Mouse (Mus musculus): ENCODE results near the gene Snx12. TPM values are rescaled to one million over a fixed set of nuclear protein-coding genes. Genes with fewer than 3 reads are reported as not detected.

Snx12 gene
- 35.7 and 52.4 TPM in 2 replicates for total RNA-seq (2021)
- long read RNA-seq, transcript Snx12-204 (6 exons, 1,114 nt), result minor isoform, 5 of 25 reads
- long read RNA-seq, transcript Snx12-202 (4 exons, 2,415 nt), result major isoform, 8 of 25 reads
- long read RNA-seq, partial matches to known transcripts, result 3 of 25 reads
- long read RNA-seq, other reads (novel, unspliced or antisense), result 6 of 25 reads

- peak; percentile 77 for DNase-seq
These were observed at the start of gene Snx12 for GRCm38 (mm10) chrX:101221834-101222795. TSS of gene Snx12 (minus strand) at chrX:101222563.

DNA sequence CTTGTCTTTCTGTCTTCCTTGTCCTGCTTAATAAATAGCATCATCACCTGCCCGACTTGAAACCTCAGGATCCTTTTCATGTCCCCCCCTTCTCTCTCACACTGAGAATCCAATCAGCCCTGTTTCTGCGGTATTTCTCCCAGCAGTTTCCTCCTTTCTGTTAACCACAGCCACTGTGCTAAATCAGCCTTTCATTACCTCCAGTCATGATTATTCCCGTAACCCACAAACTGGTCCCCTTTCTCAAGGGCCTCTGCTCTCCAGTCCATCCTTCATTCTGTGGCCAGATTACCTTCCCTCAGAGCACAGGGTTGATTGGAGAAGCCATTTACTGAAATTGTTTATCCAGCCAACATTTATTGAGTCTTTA lies 46.4 kb upstream of the Snx12 start, which contains the start of gene Gm20489:
TSS of gene Gm20489 (minus strand) at position 269 of the 370 bp plus-strand sequence.
- DNase-seq, result no peak

GRCm38 (mm10) chrX:101268025-101268754 lies 45.8 kb upstream of the Snx12 start, which contains the start of gene Il2rg:
TSS of gene Il2rg (minus strand) at chrX:101268255.
- DNase-seq, result no peak

GRCm38 (mm10) chrX:101266631-101267030 lies 44.3 kb upstream of the Snx12 start:
- no peak for DNase-seq

- DNase-seq, result no peak
These were observed 41.5 kb upstream of the Snx12 start, which contains the start of gene Gm614 for GRCm38 (mm10) chrX:101263892-101264291. TSS of gene Gm614 (minus strand) at chrX:101263992.

GRCm38 (mm10) chrX:101260441-101261325 lies 38.3 kb upstream of the Snx12 start:
- no peak for DNase-seq

GRCm38 (mm10) chrX:101256603-101257002 lies 34.2 kb upstream of the Snx12 start:
- DNase-seq, result no peak

GRCm38 (mm10) chrX:101254740-101255139 lies 32.4 kb upstream of the Snx12 start:
- DNase-seq, result no peak

- peak; percentile 83 for DNase-seq
These were observed 31.8 kb upstream of the Snx12 start, which contains the start of gene Foxo4 for GRCm38 (mm10) chrX:101253952-101254729. TSS of gene Foxo4 (plus strand) at chrX:101254528.

DNA sequence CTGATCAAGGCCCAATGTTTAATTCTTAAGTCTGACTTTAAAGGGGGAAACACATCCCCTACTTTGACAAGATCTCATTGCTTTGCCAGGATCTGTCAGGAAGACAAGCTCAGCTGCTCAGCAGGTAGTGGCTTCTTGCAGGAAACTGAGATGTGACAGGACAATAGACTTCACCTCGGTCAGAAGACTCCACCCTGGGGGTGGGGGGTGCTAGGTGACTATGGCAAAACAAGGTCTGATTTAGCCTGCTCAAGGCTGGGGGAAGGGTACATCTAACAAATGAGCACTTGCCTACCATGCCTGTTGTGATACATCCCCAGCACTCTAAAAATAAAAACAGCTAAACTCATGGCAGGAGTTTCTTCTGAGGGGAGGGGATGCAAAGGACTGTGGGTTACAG lies 22.6 kb upstream of the Snx12 start:
- DNase-seq, result no peak

DNA sequence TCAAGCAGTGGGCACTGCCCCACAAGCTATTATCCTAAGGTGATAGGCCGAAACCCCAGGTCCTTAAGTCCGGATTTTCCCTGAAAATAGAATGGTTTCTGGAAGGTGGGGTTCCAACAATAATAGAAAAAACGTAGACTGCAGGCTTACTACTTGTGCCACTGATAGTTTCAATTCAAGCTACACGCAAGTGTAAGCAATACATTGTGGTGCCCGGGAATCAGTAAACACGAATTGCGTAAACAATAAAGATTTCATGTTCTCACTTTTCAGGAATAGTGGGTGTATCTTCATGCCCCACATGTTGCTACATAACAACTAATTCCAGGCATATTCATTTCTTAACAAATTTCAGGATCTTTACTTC lies 416 bp upstream of the Snx12 start:
- no peak for DNase-seq

GRCm38 (mm10) chrX:101189285-101189684 lies 33.1 kb downstream of the Snx12 start:
- no peak for DNase-seq

- no peak for DNase-seq
These were observed 34.7 kb downstream of the Snx12 start for GRCm38 (mm10) chrX:101187647-101188046.

DNA sequence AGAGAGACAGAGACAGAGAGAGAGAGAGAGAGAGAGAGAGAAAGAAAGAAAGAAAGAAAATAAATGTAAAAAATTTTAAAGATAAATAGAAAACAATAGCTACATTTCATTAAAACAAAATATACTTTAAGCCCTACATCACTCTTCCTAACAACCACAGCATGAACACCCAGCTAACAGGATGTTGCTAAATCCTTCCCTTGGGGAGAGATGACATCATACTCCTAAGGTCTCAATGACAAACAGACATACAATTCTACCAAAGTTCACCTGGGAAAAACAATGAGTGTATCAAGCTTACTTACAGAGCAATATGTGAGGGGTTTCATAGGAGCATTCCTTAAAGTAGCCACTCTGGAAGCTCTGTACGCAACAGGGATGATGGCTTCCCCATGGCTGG lies 49.0 kb downstream of the Snx12 start:
- no peak for DNase-seq

DNA sequence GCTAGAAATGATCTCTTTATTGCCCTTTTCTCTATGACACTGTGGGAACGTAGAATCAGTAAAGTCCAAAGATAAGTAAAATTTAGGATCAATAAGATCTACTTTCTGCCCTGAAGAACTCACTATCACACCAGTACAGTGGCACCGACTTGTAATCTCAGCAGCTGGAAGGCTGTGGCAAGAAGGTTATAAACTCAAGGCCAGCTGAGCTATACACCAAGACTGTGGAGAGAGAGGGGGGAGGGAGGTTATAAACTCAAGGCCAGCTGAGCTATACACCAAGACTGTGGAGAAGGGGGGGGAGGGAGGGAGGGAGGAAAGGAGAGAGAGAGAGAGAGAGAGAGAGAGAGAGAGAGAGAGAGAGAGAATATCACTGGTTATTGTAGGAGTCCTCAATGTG lies 53.9 kb downstream of the Snx12 start:
- no peak for DNase-seq

GRCm38 (mm10) chrX:101163739-101164138 lies 58.6 kb downstream of the Snx12 start:
- no peak for DNase-seq

DNA sequence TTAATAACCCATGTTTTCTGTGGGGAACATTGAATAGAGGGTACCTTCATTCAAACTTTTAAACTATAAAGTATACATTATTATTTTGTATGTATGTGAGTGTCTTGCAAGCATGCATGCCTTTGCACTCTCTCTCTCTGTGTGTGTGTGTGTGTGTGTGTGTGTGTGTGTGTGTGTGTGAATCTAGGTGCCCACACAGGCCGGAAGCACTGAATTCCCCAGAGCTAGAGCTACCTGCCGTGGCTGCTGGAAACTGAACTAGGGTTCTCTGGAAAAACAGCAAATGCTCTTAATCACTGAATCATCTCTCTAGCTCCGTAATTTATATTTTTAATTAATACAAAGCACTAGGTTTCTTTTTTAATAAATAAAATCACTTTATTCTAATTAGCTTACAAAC lies 59.1 kb downstream of the Snx12 start:
- DNase-seq, result no peak

DNA sequence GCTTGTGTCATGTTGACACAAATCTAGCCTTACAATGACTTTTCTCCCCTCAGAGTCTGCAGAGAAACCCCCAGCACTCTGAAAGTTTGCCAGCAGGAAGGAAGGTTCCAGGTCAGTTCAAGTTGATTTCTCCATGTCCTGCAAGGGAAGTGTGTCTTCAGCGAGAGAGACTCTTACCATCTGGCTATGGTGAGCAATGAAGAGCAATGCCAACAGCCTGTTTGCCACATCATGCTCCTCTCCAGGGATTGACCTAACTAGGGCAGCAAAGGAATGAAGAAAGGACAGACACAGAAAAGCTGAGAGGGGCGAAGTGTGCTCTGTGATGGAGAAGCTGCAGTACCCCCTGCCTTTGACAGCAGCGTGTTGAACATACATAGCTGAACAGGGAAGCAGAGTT lies 59.8 kb downstream of the Snx12 start:
- no peak for DNase-seq

DNA sequence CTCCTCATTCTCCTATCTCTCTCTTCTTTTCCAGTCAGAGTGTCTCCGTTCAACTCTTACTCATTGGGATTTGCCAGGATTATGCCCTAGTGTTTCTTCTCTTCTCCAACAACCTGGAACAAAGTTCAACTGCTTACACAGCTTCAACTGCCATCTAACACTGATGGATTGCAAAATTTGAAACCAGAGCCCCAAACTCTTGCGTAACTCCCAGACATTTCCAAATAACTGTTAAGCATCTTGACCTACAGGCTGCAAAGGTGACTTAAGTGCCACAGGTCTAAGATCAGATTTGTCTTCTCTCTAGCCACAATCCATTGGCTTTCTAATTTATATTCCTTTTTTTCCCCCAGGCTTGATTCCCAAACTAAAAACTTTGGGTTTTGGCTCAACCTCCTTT lies 64.9 kb downstream of the Snx12 start:
- DNase-seq, result no peak

- DNase-seq, result no peak
These were observed 66.0 kb downstream of the Snx12 start for GRCm38 (mm10) chrX:101156369-101156768.

DNA sequence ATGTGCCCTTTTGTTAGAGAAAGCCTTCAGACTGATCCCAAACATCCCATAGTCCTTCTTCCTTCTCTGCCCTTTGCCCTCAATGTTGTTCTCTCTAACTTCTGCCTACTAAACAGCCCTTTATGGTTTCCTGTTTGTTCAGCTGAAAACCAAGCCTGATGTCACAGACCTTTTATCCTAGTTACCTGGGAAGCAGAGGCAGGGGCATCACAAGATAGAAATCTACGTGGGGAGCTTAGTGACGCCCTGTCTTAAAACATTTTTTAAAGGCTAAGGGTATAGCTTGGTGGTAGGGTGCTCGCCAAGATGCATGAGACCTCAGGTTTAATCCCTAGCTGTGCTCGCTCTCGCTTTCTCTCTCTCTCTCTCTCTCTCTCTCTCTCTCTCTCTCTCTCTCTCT lies 74.9 kb downstream of the Snx12 start:
- DNase-seq, result no peak

Measured in adrenal gland, postnatal 25 days (tissue).